Mouse (Mus musculus) liver, adult 2 months (tissue): ENCODE data around the gene Epn3.

ENCODE experiments used
- CTCF ChIP-seq: fragments of 200-500 bp; IDR thresholded peaks from 2 replicates; pipeline ENCODE4 v1.5.1; 2011; ENCODE audit warnings: low read depth, low read length, control low read depth
- POLR2A ChIP-seq: fragments of 200-500 bp; IDR thresholded peaks from 2 replicates; pipeline ENCODE4 v1.6.1; 2011; ENCODE audit warnings: low read length, control low read depth; ENCODE audit not compliant: insufficient read depth; ENCODE audit errors: extremely low read depth

DNA sequence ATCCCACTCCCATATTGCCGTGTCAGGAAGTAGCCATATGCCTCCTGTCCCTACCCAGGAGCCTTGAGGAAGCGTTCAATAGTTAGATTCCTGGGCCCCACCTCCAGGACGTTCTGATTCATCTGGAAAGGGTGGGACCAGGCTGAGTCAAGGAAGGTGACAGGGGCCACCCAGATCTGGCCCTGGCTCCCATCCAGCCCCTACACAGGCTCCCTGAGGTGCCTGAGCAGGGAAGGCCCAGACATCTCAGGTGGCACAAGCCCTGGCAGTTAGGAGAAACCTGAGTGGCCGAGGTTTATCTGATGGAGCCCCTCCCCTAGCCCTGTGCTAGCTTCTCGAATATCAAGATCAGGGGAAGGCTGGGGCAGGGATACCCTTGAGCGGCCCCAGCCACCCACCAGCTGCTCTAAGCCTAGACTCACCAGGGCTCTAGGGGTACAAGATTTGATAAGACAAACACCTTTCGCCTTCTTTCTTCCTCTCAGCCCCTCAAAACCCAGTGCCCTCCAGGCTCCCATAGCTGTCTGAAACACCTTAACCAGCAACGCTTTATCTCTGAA lies 39.0 kb upstream of the Epn3 start:
- no peak for TF ChIP-seq CTCF
- TF ChIP-seq POLR2A, result no peak
